In genomic region chr2:33222480-33222879, GRCm38 (mm10) we compare ENCODE assay signal across 26 mouse cellular contexts. TPM values are rescaled to one million over a fixed set of nuclear protein-coding genes. Genes with fewer than 3 reads are reported as not detected.
DNase-seq lines count a peak whose midpoint lies in the region; ATAC-seq and TF ChIP-seq lines count a peak whose summit lies in the region.
"Had no signal": no experiment of that assay in that cellular context is flagged by ENCODE, and none has a peak within 500 bp of the region (broad histone marks: within the 10 kb centered on the region; RNA-seq: fewer than 3 reads in every experiment).

No protein-coding gene starts in this region.

- H3K9ac ChIP-seq in kidney, embryonic 14.5 days (ENCODE audit: low read depth, low read length), result no peak overlapping the region
- H3K9ac ChIP-seq: embryonic facial prominence, embryonic 15.5 days; heart, embryonic 15.5 days; hindbrain, embryonic 15.5 days had no signal

- TF ChIP-seq POLR2A in myocyte (IDR thresholded peaks at IDR 0.05; ENCODE audit: insufficient read length, low read depth), result no peak

- WGBS in kidney, embryonic 14.5 days, result 81% methylated on average over 6 of the region's 6 CpGs

- no peaks in the 10 kb centered on the region for H3K9me3 ChIP-seq in kidney, embryonic 14.5 days (ENCODE audit: control insufficient read depth, low read length)
- H3K9me3 ChIP-seq: embryonic facial prominence, embryonic 15.5 days; forebrain, embryonic 10.5 days; G1E; heart, embryonic 15.5 days; hindbrain, embryonic 10.5 days; hindbrain, embryonic 15.5 days had no signal

- peak overlapping the region; percentile 95; the same call in 1 of the 2 replicates for H3K27ac ChIP-seq in gastrocnemius, adult 2 months
- no peak overlapping the region for H3K27ac ChIP-seq in kidney, embryonic 14.5 days (ENCODE audit: low read depth, low read length)
- H3K27ac ChIP-seq: embryonic facial prominence, embryonic 15.5 days; forebrain, embryonic 10.5 days; hindbrain, embryonic 10.5 days; hindbrain, embryonic 15.5 days had no signal

- H3K36me3 ChIP-seq in kidney, embryonic 14.5 days (ENCODE audit: control insufficient read depth, insufficient read depth, low read length), result peaks cover 3% of the 10 kb centered on the region; the same call in 1 of the 2 replicates
- peaks cover 13% of the 10 kb centered on the region for H3K36me3 ChIP-seq in myocyte (ENCODE audit: control insufficient read depth, insufficient read depth)
- H3K36me3 ChIP-seq: G1E; heart, embryonic 15.5 days; hindbrain, embryonic 15.5 days had no signal

- DNase-seq in gastrocnemius, adult 2 months, result no peak
- no peak for DNase-seq in gastrocnemius, postnatal 36 days
- DNase-seq in kidney, adult 11 months, result peak; percentile 46
- peak; percentile 33 for DNase-seq in kidney, postnatal 10 days
- no peak for DNase-seq in embryo, embryonic 10.5 days (ENCODE audit: low spot score)
- no peak for DNase-seq in MN1 (ENCODE audit: low spot score)
- DNase-seq: adrenal gland, postnatal 14 days; B cell, adult 2 months; cerebellum, adult 11-12 months; cerebellum, adult 9-11 months; embryo, embryonic 11 days; heart, postnatal 14 days had no signal

- H3K4me1 ChIP-seq in kidney, embryonic 14.5 days (ENCODE audit: control insufficient read depth, insufficient read depth, low read length), result peaks cover 19% of the 10 kb centered on the region

- H3ac ChIP-seq in myocyte (ENCODE audit: control insufficient read depth, insufficient read length), result no peak overlapping the region

- H3K4me2 ChIP-seq in kidney, embryonic 14.5 days (replicated peaks; ENCODE audit: low read depth, low read length), result no peak overlapping the region
- peak overlapping the region; percentile 91 for H3K4me2 ChIP-seq in myocyte (ENCODE audit: low read depth)
- H3K4me2 ChIP-seq: embryonic facial prominence, embryonic 15.5 days; heart, embryonic 15.5 days; hindbrain, embryonic 15.5 days had no signal

- H3K27me3 ChIP-seq in kidney, embryonic 14.5 days (ENCODE audit: control insufficient read depth, insufficient read depth, low read length), result no peaks in the 10 kb centered on the region
- H3K27me3 ChIP-seq in myocyte (ENCODE audit: control insufficient read depth, insufficient read depth, insufficient read length), result no peaks in the 10 kb centered on the region
- H3K27me3 ChIP-seq: embryonic facial prominence, embryonic 15.5 days; heart, embryonic 15.5 days; hindbrain, embryonic 15.5 days; Patski had no signal

- no peak overlapping the region for H3K4me3 ChIP-seq in gastrocnemius, adult 2 months
- H3K4me3 ChIP-seq in kidney, embryonic 14.5 days (ENCODE audit: low read length), result no peak overlapping the region
- no peak overlapping the region for H3K4me3 ChIP-seq in myocyte
- H3K4me3 ChIP-seq: embryonic facial prominence, embryonic 15.5 days; erythroblast, embryonic 14.5 days; forebrain, embryonic 10.5 days; heart, embryonic 15.5 days; hindbrain, embryonic 10.5 days; hindbrain, embryonic 15.5 days had no signal

- peaks cover 73% of the 10 kb centered on the region for H3K79me2 ChIP-seq in myocyte (ENCODE audit: control insufficient read depth, insufficient read depth)

- intact Hi-C loops in gastrocnemius, adult 2 months (cut with DNase I), result no loop called here
- intact Hi-C loops in gastrocnemius, postnatal 36 days (cut with DNase I), result no loop called here

- ATAC-seq in kidney, embryonic 14.5 days (ENCODE audit: low FRiP score, low TSS enrichment), result no peak
- ATAC-seq: activated CD4-positive, CD25-positive, alpha-beta regulatory T cell, adult 4 months; CD4-positive, CD25-positive, alpha-beta regulatory T cell, adult 4 months; forebrain, embryonic 14.5 days; inflammation-experienced regulatory T-cells, adult 6 months; Patski had no signal

- no peak for TF ChIP-seq CTCF in gastrocnemius, adult 2 months (IDR thresholded peaks at IDR 0.05)

TF ChIP-seq in myocyte, 11 proteins besides CTCF, POLR2A, EP300 and RAD21:
- TF ChIP-seq MYOG (IDR thresholded peaks at IDR 0.05; ENCODE audit: control insufficient read depth in 1 of 3, insufficient read depth in 1 of 3, insufficient read length in 2 of 3, low read depth in 2 of 3) (no peak), TCF3 (IDR thresholded peaks at IDR 0.05; ENCODE audit: insufficient read length, low read depth) (no peak), SRF (IDR thresholded peaks at IDR 0.05; ENCODE audit: control insufficient read depth, insufficient read length, low read depth) (no peak), REST (IDR thresholded peaks at IDR 0.05; ENCODE audit: insufficient read depth, insufficient read length) (no peak), MAX (IDR thresholded peaks at IDR 0.05; ENCODE audit: low read depth) (no peak), CEBPB (IDR thresholded peaks at IDR 0.05; ENCODE audit: insufficient read depth, poor library complexity, severe bottlenecking) (no peak), TCF12 (IDR thresholded peaks at IDR 0.05; ENCODE audit: insufficient read depth, poor library complexity, severe bottlenecking) (no peak)

RNA-seq across cellular contexts. Expression of gene Angptl2, which starts 6.6 kb away (rescaled TPM):
- 10 to 100 TPM; 20.6 to 47.1 TPM for total RNA-seq in gastrocnemius, adult 2 months (2021)
- 10 to 100 TPM; 44.0 to 49.7 TPM for total RNA-seq in gastrocnemius, postnatal 36 days (2021)
- 21.1 and 27.0 TPM in 2 replicates for polyA plus RNA-seq in kidney, embryonic 14.5 days (2014; fragmentation: Nextera tagmentation; extraction: Ambion mirVana)
- 130 TPM for polyA plus RNA-seq in myocyte (2012; fragmentation: generic; extraction: Trizol)
- polyA plus RNA-seq: erythroblast, embryonic 14.5 days; G1E had no signal

Comparison
In these comparisons a context has a peak if more than half of its experiments do, and no peak if none do; other contexts are left out.
1. DNase-seq: peak in kidney, adult 11 months (single experiment) and kidney, postnatal 10 days (single experiment); none in gastrocnemius, adult 2 months (single experiment), gastrocnemius, postnatal 36 days (0 of 2), embryo, embryonic 10.5 days (single experiment) and MN1 (single experiment).